Mouse (Mus musculus): ENCODE data around the gene Cpm. TPM values are rescaled to one million over a fixed set of nuclear protein-coding genes. Genes with fewer than 3 reads are reported as not detected.

The Cpm gene
- total RNA-seq, 2 experiments from 2014 or later, result 2.8 to 3.6 TPM

DNA sequence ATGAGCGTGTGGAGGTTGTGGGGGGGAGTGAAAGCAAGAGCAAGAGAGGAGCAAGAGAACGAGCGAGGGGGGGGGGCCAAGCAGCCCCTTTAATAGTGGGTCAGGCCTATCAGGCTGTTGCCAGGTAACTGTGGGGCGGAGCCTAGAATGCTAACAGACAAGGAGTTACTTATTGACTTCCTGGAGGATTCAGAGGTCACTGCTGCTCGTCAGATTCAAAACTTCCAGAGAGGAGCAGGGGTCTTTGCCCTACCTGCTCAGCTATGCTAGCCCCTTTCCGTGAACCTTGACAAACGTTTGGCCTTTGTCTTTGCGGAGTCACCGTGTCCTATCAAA, 34.5 kb downstream of the Cpm start:
- DNase-seq, result no peak

DNA sequence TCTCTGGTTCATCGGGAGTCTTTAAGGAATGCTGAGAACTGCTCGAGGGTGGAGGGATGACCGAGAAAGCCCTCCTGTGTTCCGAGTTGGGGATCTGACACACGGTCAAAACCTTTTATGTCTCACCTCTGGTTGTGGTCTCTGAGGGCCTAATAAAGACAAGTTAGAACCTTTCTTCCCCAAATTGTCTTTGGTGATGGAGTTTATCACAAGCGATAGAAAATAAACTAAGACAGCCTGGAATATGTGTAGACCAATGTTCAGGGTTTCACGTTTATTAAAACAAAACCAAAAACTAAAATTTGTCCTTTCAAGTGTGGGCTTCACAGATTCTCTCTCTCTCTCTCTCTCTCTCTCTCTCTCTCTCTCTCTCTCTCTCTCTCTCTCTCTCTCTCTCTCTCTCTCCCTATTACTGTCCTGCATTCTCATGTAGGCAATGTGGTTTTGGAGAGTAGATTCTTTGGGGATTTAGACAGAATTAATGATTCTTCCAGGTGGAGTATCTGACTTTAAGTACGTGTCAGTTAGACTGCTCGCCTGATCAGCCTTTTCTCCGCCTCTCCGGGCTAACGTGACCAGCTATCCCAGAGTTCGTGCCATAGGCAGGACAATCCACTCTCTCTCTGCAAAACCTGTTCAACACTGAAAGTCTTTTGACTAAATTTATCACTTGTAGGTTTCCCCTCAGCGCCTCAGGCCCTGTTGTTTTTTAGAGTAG, 35.1 kb downstream of the Cpm start:
- DNase-seq, result no peak

DNA sequence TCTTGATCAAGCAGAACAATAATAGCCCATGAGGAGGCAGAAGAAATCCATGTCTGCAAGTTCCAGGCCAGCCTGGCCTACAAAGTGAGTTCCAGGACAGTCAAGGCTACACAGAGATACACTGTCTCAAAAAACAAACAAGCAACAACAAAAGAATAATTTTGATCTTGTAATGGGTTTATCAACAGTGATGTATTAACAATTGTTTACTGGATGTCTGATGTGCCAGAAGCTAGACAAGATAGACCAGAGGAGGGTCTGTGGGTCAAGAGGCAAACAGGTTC, 35.6 kb downstream of the Cpm start:
- DNase-seq, result no peak

DNA sequence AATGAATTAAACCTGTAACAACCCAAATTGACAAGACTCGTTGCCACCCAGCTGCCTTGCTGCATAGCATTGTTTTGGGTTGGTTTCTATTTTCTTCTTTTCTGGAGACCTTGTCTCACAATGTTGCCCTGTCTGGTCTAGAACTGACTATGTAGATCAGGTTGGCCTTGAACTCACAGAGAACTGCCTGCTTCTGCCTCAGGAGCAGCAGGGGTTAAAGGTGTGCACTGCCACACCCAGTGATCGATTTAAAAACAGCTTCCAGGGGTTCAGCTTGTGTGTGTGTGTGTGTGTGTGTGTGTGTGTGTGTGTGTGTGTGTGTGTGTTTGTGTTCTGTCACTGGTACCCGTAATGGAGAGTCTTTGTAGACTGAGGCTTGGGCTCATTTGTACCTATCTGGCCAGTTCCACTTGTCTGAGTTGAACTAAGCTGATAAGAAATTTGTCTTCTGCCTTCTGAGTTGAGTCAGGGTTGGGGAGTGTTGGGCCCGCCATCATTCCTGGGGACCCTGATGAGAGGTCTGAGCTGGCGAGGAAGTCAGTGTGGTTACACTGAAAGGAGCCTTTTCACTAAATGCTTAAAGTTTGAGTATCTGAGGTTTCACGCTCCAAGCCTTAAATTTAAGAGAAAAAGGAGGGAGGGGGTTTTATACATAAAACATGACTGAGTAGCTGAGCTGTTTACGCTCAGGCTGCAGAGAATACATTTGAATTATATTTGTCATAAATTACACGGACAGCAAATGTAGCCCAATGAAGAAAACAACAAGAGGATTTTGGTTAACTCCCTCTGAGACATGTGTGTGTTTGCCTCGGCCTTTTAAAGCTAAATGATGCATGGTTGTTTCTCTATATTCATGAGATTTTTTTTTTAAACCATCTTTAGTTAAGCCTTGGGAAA, 36.3 kb downstream of the Cpm start:
- no peak for DNase-seq

DNA sequence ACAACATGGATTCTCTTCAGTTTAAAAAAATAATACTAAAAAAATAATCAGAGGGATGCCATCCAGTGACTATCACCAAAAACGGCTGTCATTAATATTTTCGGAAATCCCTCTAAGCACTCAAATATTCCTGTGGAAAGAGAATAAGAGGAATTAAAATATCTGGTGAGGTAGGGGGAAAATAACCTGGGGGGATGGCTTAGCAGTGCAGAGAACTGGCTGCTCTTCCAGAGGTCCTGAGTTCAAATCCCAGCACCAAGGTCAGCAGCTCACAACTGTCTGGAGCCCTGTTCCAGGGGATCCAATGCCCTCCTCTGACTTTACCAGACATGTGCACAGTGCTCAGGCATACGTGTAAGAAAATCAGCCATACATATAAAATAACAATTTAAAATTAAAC, 37.1 kb downstream of the Cpm start:
- no peak for DNase-seq

DNA sequence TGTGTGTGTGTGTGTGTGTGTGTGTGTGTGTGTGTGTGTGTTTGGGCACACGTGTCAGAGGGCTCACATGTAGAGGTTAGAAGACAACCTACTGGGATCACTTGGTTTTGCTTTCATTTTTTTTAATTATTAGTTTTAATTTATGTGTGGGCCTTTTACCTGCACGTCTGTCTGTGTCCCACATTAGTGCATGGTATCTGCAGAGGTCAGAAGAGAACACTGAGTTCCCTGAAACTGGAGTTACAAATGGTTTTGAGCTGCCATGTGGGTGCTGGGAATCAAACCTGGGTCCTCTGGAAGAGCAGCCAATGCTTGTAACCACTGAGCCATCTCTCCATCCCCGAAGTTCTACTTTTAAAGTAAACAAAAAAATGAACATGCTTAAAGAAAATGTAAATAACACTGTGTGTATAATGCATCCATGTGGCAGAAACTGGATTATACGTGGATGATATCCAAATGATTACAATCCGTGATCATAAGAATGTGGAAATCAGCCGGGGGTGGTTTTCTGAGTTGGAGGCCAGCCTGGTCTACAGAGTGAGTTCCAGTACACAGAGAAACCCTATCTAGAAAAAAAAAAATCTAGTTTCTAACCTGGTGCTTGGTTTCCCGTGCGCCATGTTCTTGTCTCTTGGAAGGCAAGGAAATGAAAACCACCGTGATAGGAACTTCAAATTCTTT, 37.8 kb downstream of the Cpm start:
- no peak for DNase-seq

DNA sequence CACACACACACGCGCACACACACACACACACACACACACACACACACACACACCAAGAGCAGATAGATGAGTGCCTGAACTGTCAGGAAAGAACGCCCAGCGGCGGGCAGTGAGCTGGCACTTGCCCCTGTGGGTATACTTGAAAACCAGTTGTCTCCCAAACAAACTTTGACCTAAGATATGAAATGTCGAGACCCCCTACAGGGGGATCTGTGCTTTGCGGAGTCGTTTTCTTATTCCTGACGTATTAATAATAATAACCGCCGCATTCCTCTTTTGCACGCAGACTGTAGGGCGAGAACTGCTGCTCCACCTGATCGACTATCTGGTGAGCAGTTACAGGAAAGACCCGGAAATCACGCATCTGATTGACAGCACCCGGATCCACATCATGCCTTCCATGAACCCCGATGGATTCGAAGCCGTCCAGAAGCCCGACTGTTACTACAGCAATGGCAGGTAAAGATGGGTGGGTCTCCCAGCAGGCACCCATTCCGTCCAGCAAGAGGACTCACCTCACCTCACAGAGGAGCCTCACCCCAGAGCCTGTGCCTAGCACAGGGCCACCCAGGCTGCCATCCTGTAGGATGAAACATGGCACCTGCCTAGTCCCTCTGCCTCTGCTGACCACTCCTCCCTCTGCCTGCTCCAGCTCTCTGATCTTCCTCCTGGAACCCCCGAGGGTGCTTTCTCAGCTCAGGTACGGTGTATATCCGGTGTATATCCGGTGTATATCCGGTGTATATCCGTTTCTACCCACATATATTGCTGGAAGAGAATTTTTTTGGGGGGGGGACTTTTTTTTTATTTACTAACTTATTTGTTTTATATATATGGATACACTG, 38.6 kb downstream of the Cpm start:
- no peak for DNase-seq

DNA sequence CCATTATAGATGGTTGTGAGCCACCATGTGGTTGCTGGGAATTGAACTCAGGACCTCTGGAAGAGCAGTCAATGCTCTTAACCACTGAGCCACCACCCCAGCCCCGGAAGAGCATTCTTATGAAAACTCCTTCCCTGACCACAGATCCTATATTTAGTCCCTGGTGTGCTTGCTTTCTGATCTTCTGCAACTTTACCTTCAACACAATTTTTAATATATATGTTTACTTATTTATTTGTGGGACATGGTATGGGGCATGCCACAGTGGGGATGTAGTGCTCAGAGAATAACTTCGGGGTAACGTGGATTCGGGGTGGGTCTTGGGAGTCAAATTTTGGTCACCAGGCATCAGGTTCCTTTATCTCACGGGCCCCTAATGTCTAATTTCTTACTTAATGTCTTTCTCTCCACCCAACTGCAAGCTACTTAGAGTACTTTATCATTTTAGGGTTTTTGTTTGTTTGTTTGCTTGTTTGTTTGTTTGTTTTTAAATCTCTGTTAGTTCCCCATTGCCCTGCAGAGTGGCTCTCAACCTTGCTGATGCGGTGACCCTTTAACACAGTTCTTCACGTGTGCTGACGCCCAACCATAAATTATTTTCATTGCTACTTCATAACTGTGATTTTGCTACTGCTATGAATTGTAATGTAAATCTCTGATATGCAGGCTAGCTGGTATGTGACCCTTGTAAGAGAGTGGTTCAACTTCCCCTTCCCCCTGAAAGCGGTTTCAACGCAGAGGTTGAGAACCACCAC, 39.4 kb downstream of the Cpm start:
- no peak for DNase-seq

DNA sequence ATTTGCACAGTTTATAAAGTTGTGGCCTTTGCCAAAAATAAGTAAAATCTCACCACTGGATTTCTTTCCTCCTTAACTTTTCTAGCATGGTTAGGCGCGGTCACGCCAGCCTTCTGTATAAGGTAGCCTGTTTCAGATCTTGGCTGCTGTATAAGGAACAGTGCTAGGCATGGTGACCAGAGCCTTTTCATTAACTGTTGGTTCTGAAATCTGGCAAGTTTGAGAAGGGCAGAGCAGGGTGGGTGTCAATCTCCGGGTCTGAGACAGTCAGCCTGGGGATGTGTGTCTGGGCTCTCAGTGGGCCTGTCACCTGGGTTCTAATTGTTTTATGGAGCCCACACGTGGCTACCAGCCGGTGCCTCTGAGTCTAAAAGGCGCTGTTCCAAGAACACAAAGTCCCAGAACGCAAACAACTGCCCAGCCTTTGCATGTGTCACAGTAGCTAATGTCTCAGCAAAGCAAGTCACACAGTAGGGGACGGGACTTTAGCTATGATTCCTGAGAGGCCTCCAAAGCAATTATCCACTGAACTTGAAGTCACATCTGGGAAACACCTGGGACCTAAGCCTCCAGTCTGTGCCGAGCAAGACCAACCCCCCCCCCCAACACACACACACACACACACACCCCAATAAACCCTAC, 40.3 kb downstream of the Cpm start:
- no peak for DNase-seq

DNA sequence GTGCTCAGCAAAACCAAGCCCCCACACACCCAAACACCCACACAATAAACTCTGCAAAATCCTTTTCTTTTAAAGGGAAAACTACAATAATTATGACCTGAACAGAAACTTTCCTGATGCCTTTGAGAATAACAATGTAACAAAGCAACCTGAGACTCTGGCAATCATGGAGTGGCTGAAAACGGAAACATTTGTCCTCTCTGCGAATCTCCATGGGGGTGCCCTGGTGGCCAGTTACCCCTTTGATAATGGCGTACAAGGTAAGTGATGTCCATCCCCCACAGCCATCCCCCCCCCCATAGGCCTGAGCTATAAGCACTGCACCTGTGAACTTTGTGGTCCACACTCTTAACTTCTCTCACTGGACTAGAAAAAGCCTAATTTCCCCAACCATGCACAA, 40.8 kb downstream of the Cpm start:
- no peak for DNase-seq

DNA sequence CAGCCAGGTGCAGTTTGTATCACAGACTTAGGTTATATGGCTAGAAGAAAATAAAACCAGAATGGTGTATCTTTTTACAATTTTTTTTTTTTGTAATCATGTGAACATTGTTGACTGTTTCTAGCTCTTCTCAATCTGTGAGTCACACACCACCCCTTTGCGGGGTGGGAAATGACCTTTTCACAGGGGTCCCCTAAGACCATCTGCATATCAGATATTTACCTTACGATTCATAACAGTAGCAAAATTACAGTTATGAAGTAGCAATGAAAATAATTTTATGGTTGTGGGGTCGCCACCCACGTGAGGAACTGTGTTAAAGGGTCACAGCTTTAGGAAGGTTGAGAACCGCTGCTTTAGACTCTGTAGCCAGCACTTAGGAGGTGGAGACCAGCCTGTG, 41.5 kb downstream of the Cpm start:
- DNase-seq, result no peak

DNA sequence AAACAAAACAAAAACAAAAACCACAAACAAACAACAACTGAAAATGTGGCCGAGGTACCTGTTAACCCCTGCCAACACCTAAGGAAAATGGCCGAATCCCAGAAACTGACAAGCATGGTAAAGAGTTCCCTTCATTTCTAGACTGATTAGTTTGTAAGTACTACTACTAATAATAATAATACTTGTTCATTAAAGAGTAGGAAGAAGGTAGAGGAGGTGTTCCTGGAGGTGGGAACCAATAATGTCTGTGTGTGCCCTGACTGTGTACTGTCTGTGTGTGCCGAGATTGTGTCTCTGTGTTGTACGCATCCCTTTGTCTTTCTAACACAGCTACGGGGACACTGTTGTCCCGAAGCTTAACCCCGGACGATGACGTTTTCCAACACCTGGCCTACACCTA, 42.0 kb downstream of the Cpm start:
- no peak for DNase-seq

DNA sequence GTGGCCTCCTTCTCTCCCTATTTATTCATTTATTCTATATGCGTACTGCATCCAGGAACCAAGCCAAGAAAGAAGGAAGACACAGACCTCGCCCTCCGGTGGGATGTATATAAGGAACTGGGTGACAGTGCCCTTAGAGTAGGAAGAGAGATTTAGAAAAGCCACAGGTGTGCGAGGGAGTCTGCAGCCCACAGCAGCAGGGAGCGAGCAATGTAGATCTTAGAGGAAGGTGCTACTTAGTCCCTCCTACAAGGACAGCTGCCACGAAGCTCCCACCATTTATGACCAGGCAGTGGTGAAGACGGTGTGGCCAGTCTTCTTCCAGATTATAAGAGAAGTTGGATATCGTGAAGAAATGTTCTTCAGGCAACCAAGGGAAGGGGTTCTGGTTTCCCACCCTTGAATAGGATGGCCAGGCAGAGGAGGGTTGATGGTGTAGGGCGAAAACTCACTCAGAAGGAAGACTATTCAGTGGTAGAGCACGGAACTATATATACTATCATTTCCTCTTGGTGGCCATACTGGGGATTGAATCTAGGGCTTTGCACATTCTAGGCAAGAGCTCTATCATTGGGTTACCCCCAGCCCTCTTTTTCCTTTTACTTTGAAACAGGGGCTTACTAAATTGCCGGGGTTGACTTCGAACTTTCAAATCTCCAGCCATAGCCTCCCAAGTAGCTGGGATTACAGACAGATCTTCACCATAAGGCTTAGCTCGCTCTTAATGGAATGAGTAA, 42.8 kb downstream of the Cpm start:
- DNase-seq, result no peak

DNA sequence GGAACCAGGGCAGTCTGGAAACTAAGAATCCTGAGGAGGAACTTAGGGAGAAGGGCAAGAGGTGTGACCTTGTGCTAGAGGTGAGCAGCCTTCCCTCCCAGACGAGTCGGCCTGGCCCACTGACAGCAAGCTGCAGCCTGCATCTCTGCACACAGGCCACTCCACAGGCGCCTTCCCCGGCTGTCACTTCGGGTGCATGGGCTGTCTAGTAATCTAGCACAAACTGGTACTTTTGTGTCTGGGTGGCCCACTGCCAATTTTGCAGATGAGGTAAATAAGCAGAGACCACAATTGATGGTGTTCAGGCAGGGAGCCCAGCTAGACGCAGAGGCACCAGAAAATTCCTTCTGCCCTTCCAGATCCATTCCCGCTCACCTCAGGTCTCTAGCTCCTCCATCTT, 43.4 kb downstream of the Cpm start:
- DNase-seq, result no peak

DNA sequence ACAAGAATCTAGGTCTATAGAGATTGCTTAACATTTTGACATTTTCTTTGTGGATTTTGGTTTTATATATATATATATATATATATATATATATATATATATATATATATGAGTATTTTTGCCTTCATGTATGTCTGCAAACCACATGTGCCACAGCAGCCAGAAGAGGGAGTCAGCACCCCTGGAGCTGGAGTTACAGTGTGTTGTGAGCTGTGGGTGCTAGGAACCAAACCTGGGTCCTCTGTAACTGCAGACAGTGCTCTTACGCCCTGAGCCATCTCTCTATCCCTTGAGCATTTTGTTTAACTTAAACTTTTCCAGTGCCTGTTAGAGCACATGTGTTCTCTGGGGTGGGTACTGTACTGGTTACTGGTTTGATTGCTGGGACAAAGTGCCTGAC, 44.6 kb downstream of the Cpm start:
- DNase-seq, result no peak

DNA sequence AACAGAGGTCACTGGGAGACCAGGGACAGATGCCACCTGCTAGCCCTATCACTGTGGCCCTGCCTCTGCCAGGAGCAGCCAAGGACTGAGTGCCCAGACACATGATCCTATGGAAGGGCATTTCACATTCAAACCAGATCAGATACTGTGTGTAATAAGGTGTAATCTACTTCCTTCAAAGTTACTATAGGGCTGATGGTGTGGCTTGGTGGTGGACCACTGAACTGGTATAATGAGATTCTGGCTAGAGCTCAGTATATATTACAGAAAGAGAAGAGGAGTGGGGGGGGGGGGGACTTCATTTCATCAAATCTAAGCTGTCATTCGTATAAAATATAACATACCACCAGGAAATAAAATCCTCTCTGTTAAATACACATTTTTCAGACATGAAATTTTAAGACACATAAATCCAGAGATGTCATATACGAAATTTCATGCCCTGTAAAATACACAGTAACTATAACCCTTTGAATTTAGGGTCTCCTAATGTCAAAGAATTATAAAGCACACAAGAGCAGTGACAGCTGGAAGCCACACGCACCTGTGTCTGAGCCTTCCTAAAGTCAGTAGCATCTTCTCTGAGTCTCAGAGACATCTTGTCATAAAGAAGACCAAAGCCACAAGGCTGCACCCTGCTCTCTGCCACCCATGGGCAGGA, 45.2 kb downstream of the Cpm start:
- no peak for DNase-seq

DNA sequence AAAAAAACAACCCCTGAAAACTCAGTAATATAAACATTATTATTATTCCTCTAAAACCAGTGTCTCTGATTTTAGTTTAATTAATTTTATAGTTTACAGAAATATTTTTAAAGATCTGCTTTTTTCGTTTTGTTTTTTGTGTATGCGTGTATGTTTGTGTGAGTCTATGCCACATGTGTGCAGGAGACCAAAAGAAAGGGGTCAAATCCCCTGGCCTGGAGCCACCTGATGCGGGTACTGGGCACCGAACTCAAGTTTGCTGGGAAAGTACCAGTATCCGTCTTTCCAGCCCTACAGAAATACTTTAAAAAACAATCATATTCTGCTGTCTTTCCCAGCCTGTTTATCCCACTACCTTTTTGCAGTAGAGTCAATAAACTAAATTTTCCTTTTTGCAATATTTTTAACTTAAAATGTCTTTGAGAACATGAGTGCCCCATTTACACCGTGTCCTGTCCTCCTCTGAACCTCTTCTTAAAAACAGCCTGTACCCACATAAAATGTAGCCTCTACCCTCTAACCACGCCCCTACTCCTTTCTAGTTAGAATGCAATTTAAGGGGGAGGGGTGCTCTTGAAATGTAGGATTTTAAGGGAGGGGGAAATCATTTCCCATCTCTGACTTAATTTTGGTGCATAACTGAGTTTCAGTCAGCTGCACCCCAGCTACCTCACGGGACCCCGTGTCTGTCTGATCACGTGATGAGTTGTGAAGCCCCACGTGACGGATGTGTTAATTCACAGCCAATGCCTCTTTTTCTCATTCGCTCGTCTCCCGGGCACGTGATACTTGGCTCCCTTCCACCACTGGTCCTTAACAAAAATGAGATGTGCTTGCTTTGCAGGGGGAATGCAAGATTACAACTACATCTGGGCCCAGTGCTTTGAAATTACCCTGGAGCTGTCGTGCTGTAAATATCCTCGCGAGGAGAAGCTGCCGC, 46.1 kb downstream of the Cpm start:
- peak; percentile 54 for DNase-seq

DNA sequence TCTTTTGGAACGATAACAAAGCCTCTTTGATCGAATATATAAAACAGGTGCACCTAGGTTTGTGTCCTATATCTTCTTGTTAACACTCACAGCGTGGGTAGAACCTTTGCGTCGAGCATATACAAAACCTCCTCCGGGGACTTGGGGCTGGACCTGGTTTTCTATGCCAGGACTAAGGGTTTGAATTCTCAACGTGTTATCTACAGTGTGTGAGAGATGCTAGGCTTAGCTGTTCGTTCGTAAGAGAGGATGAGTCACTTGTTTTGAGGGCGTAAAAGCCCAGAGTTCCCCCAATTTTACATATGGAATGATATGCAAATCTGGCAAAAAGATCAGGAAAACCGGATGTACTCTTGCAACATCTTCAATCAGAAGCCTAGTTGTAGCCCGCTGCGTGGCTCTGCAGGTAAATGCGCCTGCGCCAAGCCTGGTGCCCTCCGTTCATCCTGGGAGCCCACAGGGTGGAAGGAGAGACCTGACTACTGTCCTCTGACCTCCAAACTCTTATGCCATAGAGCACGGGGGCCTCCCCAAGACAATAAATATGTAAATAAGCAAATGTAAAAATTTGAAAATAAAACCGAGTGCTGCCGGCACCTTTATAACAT, 46.8 kb downstream of the Cpm start:
- DNase-seq, result no peak
